Mouse (Mus musculus): Measurements from ENCODE around the gene Procr.

Gene Procr

DNA sequence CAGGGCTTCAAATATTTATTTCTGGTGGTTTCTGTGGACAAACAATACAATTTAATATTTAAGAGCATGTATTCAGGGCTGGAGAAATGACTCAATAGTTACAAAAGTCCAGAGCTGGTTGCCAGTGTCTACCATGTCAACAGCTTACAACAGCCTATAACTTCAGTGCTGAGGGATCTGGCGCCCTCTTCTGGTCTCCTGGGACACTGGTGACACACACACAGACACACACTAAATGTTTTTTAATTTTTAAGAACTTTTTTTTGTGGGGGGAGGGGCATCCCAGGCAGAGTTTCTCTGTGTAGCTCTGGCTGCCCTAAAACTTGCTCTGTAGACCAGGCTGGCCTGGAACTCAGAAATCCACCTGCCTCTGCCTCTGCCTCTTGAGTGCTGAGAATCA, 4.8 kb downstream of the Procr start:
- peak in 1 of 2 experiments; percentile 19 for DNase-seq (ENCODE audit: low spot score in 2 of 2)

DNA sequence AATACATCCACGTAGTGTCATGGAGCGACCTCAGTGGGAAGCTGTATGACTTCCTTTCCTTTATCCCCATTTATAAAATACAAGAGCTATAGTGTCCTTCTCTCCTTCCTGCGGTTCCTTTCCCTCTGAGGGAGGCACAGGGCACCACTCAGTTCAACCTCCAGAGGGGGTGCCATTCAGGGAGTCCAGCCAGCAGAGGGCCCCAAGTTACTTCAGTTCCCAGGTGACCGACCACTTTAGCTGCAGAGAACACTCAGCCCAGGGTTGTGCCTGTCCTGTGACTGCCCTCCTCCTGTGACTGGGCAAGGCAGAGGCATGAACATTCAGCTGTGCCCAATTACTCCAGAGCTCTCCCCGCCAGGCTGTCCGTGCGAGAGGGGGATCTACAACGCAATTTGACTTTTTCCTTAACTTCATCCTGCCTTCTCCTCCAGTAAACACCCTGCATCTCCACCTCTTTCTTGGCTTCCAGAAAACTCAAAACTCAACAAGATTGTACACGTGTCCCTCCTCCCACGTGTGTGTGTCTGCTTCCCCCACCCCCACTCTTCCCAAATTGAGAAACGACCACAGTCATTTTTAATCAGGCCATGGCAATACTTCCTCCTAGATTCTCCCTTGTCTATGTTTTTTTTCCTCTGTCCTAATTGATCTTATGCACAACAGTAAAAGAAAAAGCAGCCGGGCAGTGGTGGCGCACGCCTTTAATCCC, 6.1 kb downstream of the Procr start:
- no peak for DNase-seq (ENCODE audit: low spot score in 2 of 2)

DNA sequence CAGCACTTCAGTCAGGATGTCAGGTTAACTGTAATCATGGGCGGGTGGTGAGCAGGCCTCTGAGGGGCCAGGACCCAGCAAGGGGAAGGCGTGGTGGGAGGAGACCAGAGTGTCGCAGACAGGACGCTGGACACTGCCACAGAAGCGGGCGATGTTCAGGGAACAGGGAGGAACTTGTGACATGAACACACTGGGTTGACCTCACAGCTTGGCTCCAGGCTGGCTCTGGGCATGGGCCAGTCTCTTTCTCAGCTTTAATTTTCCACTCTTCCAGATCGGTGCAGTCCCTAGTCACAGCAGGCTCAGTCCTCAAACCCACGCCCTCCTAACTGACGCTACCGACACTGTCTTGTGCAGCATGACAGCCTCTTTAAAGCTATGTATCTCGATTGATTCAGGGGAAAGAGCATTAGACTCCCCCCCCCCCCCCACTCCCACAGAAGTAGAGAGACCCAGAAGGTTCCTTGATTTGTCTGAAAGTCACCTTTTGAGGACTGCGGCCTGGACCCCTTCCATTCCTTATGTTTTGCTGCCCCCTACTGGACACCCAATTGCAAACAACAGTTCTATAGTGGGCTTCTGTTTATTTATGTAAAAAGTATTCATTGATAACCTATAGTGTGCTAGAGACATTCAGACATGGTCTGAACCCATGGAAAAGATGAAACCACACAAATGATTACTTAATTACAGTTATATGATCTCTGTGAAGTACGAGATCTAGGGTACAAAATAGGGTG, 13.9 kb downstream of the Procr start:
- DNase-seq (ENCODE audit: low spot score in 2 of 2): peak in 1 of 2 experiments; percentile 58

DNA sequence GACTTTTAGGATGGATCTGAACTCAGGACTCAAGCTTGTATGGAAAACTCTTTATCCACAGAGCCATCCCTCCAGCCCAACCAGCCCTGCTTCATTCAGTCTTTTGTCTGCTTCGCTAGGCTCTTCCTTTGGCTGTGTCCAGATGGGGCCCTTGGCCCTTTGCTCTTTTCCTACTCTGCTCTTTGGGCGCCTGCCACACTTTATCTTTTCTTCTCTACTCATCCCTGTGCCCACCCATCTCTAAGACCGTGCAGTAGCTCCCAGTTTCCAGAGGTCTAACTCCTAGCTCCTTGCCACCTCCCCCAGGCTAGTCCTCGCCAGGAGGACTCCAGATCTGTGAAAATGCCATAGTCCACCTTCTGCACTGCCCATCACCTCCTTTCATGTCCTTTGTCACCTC, 22.7 kb downstream of the Procr start:
- DNase-seq (ENCODE audit: low spot score in 2 of 2): no peak

DNA sequence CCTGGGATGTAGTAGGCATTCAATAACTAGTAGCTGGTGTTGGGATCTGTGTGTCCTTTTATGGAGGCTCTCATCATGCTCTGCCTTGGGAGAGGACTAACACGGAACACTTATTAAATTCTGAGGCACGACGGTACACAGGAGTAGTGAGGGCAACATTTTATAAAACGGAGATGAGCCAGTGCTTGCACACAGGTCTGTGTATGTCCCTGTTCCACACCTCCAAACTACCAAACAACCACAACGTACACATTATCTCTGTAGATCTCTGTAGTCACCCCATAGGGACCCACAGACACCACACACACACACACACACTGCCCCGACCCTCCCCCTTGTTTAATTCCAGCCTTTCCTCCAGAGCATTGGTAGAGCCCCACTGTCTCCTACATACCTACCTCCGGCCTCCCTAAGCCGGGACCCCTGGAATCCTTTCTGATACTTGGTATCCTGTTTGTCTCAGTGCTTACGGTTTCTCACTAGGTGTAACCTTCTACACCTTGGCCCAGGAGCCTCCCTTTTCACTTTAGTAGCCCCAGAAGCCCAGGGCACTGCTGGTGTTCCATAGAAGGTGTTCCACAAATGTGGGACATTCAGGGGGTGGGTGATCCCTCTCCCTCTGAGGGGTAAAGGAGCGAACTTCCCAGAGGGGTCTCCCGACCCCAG, 23.5 kb downstream of the Procr start:
- DNase-seq (ENCODE audit: low spot score in 2 of 2): no peak

DNA sequence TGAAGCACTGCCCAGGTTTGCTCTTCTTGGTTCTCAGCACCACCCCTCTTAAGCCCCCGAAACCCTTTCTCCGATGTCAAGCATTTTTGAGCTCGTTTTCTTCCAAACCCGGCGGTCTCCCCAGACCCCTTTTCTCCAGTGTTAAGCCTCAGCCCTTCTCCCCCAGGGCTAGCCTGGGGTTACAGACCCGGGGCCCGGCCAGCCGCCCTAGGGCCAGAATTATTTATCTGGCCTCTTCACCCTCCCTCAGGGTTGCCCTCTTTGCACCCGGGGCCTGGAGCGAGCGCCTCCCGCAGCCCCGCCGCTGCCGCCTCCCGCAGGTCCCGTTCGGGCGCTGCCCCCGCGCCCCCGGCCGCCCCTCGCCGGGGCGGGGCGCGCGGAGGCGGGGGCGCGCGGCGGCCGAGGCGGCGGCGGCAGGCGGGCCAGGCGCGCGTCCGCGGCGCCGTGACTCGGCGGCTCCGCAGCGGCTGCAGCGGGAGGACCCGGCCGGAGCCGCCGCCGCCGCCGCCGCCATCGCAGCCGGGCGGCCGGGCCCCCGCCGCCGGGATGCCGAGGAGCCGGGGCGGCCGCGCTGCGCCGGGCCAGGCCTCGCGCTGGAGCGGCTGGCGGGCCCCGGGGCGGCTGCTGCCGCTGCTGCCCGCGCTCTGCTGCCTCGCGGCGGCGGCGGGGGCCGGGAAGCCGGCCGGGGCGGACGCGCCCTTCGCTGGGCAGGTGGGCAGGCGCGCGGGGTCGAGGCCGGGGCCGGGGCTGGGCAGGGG, 24.2 kb downstream of the Procr start, which contains the start of gene Mmp24:
Gene Mmp24, plus strand, starts transcription at position 416 of the 758 bp plus-strand sequence.
- no peak for DNase-seq (ENCODE audit: low spot score in 2 of 2)

DNA sequence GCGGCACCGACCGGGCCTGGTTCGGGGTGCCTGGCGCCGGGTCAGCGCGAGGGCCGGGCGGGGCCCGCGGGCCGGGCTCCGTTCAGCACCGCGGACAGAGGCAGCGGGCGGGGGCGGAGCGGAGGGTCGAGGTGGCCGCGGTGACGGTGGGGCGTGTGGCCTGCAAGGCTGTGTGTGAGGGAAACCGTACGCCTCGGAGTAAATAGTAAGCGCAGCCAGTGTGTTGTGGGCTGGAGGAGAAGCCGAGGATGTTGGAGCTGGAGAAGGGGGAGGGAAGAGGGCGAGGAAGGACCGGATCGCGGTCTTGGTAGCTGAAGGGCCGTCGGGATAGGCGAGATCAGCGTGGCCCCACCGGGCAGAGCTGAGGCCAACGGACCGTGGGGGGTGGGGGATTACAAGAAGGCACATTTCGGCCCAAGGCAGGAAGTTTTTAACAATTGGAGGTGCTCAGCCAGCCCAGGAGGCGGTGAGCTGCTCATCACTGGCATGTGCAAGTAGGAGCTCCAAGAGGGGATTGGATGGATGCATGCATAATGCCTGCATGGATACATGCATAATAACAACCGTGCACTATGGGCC, 24.9 kb downstream of the Procr start:
- DNase-seq (ENCODE audit: low spot score in 2 of 2): peak in 1 of 2 experiments; percentile 45

DNA sequence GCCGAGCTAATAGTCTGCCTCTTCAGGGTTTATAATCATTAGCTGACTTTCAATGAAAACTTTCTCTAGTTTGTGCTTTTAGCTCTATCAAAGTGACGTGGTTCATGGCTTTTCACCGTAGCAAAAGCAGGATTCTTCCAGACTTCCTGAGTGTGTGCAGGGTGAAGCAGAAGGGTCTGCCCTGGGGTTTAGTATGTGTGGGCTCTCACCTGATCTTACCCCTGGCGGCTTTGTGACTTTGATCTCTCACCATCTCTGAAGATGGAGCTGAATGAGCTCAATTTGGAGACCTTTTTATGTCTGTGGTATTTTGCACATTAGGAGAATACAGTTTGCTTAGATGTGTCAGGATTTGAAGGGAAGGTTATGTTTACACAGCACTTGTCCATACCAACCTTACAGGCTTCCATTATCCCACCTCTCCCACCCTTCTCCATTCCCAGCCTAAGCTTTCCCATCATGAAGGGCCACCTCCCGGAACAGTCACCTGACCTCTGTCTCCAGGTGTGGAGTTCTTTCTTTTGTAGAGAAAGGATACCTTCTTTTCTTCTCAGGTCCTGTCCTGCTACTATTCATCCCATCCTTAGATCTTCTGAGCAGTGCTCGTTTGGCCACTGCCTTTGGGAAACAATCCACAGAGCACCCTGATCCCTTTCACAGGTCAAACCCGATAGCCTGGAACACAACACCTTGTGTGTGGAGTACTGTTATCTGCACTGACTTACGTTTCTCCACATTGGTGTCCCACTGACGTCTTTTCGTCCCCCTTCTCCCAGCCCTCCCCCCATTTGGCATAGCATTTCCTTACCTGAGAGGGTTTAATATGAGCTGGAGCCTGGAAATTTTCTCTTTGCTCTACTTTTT, 26.1 kb downstream of the Procr start:
- no peak for DNase-seq (ENCODE audit: low spot score in 2 of 2)

DNA sequence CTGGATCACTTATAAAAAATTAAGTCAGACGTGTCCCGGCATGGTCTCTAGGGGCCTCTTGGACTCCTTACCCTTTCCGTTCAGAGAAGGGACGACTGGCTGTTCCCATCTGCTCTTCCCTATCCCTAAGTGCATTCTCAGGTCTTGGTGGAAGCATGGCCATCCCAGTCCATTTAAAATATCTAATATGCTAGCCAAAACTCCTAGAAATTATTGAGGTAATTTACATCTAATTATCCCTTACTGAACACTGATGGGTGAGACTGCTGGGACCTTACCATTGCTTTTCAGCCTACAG, 26.7 kb downstream of the Procr start:
- DNase-seq (ENCODE audit: low spot score in 2 of 2): no peak

DNA sequence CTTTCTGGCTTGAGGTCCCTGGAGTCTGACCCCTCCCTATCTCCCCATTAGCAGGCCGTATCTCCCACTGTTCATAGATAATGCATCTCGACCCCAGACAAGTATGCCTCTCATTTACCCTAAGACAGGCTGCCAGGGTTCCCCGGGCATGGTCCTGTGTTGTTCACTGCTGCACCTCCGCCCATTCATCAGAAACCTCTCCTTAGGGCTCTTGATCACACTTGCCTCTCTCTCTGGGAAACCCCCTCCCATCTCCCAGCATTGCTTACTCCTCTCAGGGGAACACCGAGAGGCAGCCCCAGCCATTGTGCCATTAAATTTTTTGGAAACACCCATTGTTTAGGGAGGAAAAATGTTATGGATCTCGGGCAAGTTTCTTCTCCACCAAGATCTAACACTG, 27.1 kb downstream of the Procr start:
- DNase-seq (ENCODE audit: low spot score in 2 of 2): no peak

DNA sequence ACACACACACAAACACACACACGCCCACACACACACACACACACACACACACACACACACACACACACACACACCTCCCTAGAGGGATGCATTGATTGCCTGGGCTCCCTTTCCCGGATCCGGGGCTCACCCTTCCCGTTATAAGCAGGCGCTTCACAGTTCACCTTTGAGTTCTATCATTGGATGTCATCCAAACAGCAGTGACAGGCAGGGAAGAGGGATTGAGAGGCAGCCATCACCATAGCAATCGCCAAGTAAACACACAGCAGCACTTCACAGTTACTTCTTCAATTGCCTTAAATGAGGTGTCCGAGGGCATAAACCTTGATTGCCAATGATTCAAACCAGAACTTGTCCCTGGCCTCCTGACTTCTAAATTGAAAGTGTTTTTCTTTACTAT, 28.1 kb downstream of the Procr start:
- DNase-seq (ENCODE audit: low spot score in 2 of 2): no peak

DNA sequence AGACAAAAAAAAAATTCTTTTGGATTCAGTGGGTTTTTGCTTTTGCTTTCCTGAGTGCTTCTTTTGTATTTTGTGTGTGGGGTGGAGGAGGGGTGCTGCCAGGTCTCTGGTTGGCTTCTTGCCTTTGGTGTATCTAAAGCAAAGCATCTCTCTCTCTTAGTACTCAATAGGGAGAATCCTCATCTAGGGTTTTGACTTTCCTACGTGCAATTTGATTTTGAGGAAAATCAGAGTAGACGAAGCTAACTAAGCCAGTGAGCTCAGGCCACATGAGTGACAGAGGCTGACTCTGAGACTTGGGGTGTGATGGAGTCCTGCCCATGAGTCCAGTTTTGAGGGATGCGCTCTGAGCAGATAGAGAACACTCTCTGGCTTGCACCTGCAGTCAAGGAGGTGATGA, 28.6 kb downstream of the Procr start:
- no peak for DNase-seq (ENCODE audit: low spot score in 2 of 2)

DNA sequence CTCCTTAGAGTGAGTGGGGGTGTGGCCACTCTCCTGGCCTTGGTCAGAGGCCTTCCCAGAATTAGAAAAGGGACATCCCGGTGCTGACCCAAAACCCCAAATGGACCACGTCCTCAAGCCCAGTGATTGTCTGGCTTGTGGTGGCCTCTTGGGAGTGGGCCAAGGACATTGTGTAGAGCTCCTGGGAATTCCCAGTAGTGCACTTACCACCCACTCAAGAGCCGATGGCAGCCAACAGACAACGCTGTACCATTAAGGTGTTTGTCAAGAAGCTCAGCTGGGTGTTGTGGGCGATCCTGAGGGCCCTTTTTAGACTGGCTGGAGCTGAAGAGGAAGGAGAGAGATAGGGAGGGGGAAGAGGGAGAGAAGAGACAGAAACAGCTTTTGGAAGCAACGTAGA, 33.6 kb downstream of the Procr start:
- DNase-seq (ENCODE audit: low spot score in 2 of 2): no peak

DNA sequence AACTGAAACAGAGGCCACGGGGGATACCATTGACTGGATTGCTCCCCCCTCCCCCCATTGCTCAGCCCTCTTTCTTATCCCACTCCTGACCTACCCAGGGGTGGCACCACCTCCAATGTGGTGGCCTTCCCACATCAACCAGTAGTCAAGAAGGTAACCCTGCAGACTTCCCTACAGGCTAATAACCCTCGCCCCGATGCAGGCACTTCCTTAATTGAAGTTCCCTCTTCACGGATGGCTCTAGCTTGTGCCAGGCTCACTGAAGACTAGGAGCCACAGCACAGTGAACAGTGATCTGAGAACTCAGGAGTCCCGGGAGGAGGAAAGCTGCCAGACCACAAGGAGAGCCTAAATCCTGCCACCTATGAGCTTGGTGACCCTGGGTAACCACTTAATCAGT, 36.0 kb downstream of the Procr start:
- DNase-seq (ENCODE audit: low spot score in 2 of 2): no peak

DNA sequence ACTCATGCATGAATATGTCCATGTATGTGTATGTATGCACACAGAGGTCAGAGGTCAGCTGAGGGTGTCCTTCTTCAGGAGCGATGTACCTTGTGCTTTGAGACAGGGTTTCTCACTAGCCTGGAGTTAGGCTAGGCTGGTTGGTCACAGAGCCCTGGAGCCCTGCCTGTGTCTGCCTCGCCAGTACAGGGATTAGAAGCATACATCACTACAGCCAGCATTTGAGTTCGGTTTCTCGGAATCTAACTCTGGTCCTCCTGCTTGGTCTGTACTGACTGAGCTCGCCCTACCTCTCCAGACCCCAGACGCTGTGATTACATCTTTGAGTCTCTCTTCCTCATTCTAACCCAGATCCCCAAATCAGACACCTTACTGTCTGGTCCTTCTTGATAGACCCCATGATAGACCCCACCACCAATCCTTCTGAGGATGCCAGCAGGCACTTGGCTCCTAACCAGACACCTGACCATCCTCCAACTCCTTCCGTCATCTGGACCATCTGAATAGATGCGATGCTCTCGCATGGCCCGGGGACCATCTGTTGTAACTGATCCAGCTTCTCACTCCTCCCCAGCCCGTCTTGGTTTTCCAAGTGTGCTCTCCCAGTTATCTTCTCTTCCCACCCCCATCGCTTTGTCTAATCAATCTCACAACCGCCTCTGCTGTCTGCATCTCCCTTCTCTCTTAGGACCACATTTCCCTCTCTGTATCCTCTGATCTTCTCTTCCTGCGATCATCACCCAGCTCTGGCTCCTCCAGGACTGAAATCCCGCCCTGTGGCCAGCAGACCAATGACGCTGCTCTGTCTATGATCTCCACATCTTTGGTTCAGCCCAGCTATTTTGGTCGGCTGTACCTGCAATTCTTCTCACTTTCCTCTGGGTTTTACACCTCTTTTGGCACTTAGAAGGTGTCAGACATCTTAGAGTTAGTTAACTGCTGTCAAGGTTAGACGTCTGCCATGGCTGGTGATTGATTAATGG, 37.3 kb downstream of the Procr start:
- DNase-seq (ENCODE audit: low spot score in 2 of 2): no peak

DNA sequence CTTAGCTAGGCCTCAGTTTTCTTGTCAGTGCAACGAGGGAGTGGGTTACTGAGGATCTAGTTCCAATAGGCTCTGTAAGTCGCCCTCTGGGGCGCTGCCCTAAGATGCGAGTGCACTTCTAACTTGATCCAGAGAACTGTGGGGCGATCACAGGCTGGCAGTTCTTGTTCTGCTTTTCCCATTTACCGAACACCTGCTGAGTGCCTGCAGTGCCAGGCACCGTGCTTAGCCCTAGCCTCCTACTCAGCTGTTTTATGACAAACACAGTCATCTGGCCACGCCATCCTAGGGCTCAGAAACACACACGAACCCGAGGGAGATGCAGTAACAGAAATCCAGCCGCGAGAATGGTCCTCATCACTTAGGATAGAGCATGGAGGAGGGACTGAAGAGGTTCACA, 42.0 kb downstream of the Procr start:
- DNase-seq (ENCODE audit: low spot score in 2 of 2): no peak

DNA sequence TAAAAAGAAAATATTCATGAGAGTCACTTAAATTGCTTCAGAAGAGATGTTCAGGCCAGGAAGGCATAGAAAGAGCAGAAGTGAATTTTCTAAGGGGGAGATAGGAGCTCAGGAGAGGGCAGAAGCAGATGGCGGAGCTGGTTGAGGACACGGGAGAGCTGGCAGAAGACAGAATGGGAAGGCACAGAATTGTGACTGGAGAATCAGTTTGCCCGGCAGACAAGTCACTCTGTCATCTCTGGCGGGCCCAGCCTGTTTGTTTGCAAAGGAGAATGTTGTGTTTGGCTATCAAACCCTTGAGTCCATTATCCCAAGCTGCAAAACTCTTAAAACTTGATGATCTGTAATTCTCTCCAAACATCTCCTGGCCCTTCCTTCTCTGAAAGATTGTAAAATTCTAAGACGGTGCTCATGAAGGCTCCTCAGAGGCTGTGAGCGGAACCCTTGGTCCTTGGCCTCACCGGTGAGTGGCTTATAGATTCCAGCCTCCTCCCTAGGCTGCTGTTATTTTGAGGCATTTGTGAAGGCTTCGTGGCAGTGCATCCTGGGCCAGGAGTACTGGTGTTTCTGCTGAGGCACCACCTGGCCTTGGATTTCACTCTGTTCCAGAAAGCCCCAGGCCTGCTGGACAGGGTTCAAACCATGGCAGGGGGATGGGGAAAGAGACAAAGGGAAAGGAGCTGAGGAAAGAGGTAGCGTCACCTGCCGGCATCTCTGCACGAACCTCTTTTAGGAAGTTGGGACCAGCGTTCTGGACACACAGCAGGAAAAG, 43.9 kb downstream of the Procr start:
- no peak for DNase-seq (ENCODE audit: low spot score in 2 of 2)

DNA sequence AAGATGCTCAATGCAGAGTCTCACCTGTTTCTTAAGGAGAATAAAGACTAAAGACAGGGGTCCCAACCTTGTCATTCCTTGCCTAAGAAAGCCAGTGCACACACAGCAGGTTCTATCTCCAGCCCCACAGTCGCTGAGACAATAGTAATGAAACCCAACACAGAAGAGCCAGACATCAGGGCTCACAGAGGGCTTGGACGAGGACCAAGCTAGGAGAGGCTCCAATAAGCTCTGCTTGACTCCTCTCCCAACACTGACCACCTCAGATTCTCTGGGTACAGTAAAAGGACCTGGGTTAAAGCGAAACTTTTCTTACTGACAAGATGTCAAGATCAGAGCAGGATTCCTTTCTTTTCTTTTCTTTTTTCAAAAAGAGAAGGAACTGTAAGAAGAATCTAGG, 47.7 kb downstream of the Procr start:
- DNase-seq (ENCODE audit: low spot score in 2 of 2): no peak

DNA sequence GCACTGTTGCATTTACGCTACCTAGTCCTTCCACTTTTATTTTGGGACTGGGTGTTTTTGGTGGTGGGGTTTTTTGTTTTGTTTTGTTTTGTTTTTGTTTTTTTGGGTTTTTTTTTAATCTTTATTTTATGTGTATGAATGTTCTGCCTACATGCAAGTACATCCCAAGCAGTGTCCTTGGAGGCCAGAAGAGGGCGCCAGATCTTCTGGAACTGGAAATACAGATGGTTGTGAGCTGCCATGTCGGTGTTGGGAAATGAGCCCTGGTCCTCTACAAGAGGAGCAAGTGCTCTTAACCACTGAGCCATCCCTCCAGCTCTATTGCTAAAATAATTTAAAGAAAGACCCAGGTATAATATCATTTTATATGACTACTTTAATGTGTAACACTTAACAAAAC, 51.8 kb downstream of the Procr start:
- no peak for DNase-seq (ENCODE audit: low spot score in 2 of 2)
